Mouse (Mus musculus): ENCODE results near the gene Oxt. TPM values are rescaled to one million over a fixed set of nuclear protein-coding genes. Genes with fewer than 3 reads are reported as not detected.
A peak's percentile ranks its signal among the peaks of the same experiment; 100 is the strongest.
"Not testable (repeated sequence)": the region's sequence is repeated elsewhere in the genome, so short reads cannot be mapped to it uniquely, and the experiment has no call there.

Gene Oxt
- polyA plus RNA-seq, 1 experiment: not detected

GRCm38 (mm10) chr2:130569926-130570325 lies 6.0 kb upstream of the Oxt start:
- Histone ChIP-seq H3K4me1 (ENCODE audit: control insufficient read depth, insufficient read depth, low read length) (no peaks in the 10 kb centered on the region), H3K27ac (ENCODE audit: insufficient read depth, low read length) (no peak overlapping the region), H3K27me3 (ENCODE audit: control insufficient read depth, insufficient read depth, low read length, poor library complexity, severe bottlenecking) (no peaks in the 10 kb centered on the region), H3K4me3 (ENCODE audit: low read depth, low read length) (no peak overlapping the region), H3K36me3 (ENCODE audit: control insufficient read depth, insufficient read depth, low read length, poor library complexity, severe bottlenecking) (peaks cover 5% of the 10 kb centered on the region), H3K9me3 (replicated peaks; ENCODE audit: control insufficient read depth, insufficient read depth, low read length, poor library complexity, severe bottlenecking) (no peaks in the 10 kb centered on the region), H3K9ac (ENCODE audit: low read depth, poor library complexity, severe bottlenecking) (no peak overlapping the region)
- TF ChIP-seq EP300 (IDR thresholded peaks at IDR 0.05; ENCODE audit: insufficient read depth, low read depth, low read length) (no peak), POLR2A (IDR thresholded peaks at IDR 0.05; ENCODE audit: insufficient read depth, low read length) (no peak), CTCF (IDR thresholded peaks at IDR 0.05; ENCODE audit: low read depth, low read length) (no peak)

- no peaks in the 10 kb centered on the region for H3K4me1 ChIP-seq (ENCODE audit: control insufficient read depth, insufficient read depth, low read length)
- H3K4me3 ChIP-seq (ENCODE audit: low read depth, low read length): no peak overlapping the region
- H3K27me3 ChIP-seq (ENCODE audit: control insufficient read depth, insufficient read depth, low read length, poor library complexity, severe bottlenecking): no peaks in the 10 kb centered on the region
- TF ChIP-seq POLR2A (IDR thresholded peaks at IDR 0.05; ENCODE audit: insufficient read depth, low read length): no peak
- peak; percentile 34 for TF ChIP-seq CTCF (IDR thresholded peaks at IDR 0.05; ENCODE audit: low read depth, low read length)
- no peak for TF ChIP-seq EP300 (IDR thresholded peaks at IDR 0.05; ENCODE audit: insufficient read depth, low read depth, low read length)
- no peak overlapping the region for H3K9ac ChIP-seq (ENCODE audit: low read depth, poor library complexity, severe bottlenecking)
- no peak overlapping the region for H3K27ac ChIP-seq (ENCODE audit: insufficient read depth, low read length)
- H3K9me3 ChIP-seq (replicated peaks; ENCODE audit: control insufficient read depth, insufficient read depth, low read length, poor library complexity, severe bottlenecking): no peaks in the 10 kb centered on the region
- no peaks in the 10 kb centered on the region for H3K36me3 ChIP-seq (ENCODE audit: control insufficient read depth, insufficient read depth, low read length, poor library complexity, severe bottlenecking)
Observed at GRCm38 (mm10) chr2:130574960-130575359, 1.0 kb upstream of the Oxt start.

DNA sequence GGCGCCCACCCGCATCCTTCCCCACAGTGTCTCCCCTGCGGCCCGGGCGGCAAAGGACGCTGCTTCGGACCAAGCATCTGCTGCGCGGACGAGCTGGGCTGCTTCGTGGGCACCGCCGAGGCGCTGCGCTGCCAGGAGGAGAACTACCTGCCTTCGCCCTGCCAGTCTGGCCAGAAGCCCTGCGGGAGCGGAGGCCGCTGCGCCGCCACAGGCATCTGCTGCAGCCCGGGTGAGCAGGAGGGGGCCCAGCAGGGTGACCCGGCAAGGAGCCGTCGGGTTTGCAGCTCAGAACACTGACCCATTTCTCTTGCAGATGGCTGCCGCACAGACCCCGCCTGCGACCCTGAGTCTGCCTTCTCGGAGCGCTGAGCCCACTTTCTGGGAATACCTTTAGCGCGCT lies 591 bp downstream of the Oxt start:
- Histone ChIP-seq H3K9ac (ENCODE audit: low read depth, poor library complexity, severe bottlenecking) (peak overlapping the region; percentile 48; the same call in 1 of the 2 replicates), H3K4me3 (ENCODE audit: low read depth, low read length) (peak overlapping the region; percentile 59)
- H3K4me1 ChIP-seq (ENCODE audit: control insufficient read depth, insufficient read depth, low read length); H3K9me3 ChIP-seq (replicated peaks; ENCODE audit: control insufficient read depth, insufficient read depth, low read length, poor library complexity, severe bottlenecking); H3K27ac ChIP-seq (ENCODE audit: insufficient read depth, low read length); H3K36me3 ChIP-seq (ENCODE audit: control insufficient read depth, insufficient read depth, low read length, poor library complexity, severe bottlenecking); H3K27me3 ChIP-seq (ENCODE audit: control insufficient read depth, insufficient read depth, low read length, poor library complexity, severe bottlenecking): not testable (repeated sequence)

GRCm38 (mm10) chr2:130577021-130577420 lies 1.0 kb downstream of the Oxt start:
- Histone ChIP-seq H3K4me3 (ENCODE audit: low read depth, low read length) (no peak overlapping the region), H3K27ac (ENCODE audit: insufficient read depth, low read length) (no peak overlapping the region), H3K27me3 (ENCODE audit: control insufficient read depth, insufficient read depth, low read length, poor library complexity, severe bottlenecking) (peaks cover 3% of the 10 kb centered on the region; the same call in 1 of the 2 replicates), H3K36me3 (ENCODE audit: control insufficient read depth, insufficient read depth, low read length, poor library complexity, severe bottlenecking) (no peaks in the 10 kb centered on the region), H3K4me1 (ENCODE audit: control insufficient read depth, insufficient read depth, low read length) (no peaks in the 10 kb centered on the region), H3K9ac (ENCODE audit: low read depth, poor library complexity, severe bottlenecking) (peak overlapping the region; percentile 48; the same call in 1 of the 2 replicates), H3K9me3 (replicated peaks; ENCODE audit: control insufficient read depth, insufficient read depth, low read length, poor library complexity, severe bottlenecking) (no peaks in the 10 kb centered on the region)
- TF ChIP-seq POLR2A (IDR thresholded peaks at IDR 0.05; ENCODE audit: insufficient read depth, low read length): no peak
- TF ChIP-seq CTCF (IDR thresholded peaks at IDR 0.05; ENCODE audit: low read depth, low read length): no peak
- TF ChIP-seq EP300 (IDR thresholded peaks at IDR 0.05; ENCODE audit: insufficient read depth, low read depth, low read length): no peak

DNA sequence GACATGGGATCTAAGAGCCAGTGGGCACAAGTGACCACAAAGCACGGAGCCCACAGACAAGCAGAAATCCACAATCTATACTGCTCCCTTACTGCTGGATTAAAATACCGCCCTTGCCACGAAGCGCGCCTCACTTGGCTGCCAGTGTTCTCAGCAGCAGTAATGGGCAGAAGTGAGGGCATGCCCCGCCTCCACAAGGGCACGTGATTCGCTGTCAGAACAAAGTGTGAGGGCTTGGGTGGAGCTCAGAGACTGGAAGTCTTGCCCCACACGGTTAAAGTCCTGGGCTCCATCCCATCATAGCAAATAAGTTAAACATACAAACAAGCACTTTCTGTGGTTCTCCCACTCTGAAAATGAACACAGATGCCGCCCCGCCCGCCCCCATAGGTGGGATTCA lies 1.7 kb downstream of the Oxt start:
- TF ChIP-seq POLR2A (IDR thresholded peaks at IDR 0.05; ENCODE audit: insufficient read depth, low read length) (no peak), CTCF (IDR thresholded peaks at IDR 0.05; ENCODE audit: low read depth, low read length) (no peak), EP300 (IDR thresholded peaks at IDR 0.05; ENCODE audit: insufficient read depth, low read depth, low read length) (no peak)
- Histone ChIP-seq H3K36me3 (ENCODE audit: control insufficient read depth, insufficient read depth, low read length, poor library complexity, severe bottlenecking) (no peaks in the 10 kb centered on the region), H3K9me3 (replicated peaks; ENCODE audit: control insufficient read depth, insufficient read depth, low read length, poor library complexity, severe bottlenecking) (no peaks in the 10 kb centered on the region), H3K27me3 (ENCODE audit: control insufficient read depth, insufficient read depth, low read length, poor library complexity, severe bottlenecking) (peaks cover 3% of the 10 kb centered on the region; the same call in 1 of the 2 replicates), H3K4me3 (ENCODE audit: low read depth, low read length) (no peak overlapping the region), H3K4me1 (ENCODE audit: control insufficient read depth, insufficient read depth, low read length) (no peaks in the 10 kb centered on the region), H3K9ac (ENCODE audit: low read depth, poor library complexity, severe bottlenecking) (no peak overlapping the region), H3K27ac (ENCODE audit: insufficient read depth, low read length) (no peak overlapping the region)

- H3K4me3 ChIP-seq (ENCODE audit: low read depth, low read length): no peak overlapping the region
- H3K9me3 ChIP-seq (replicated peaks; ENCODE audit: control insufficient read depth, insufficient read depth, low read length, poor library complexity, severe bottlenecking): no peaks in the 10 kb centered on the region
- H3K4me1 ChIP-seq (ENCODE audit: control insufficient read depth, insufficient read depth, low read length): no peaks in the 10 kb centered on the region
- peaks cover 3% of the 10 kb centered on the region; the same call in 1 of the 2 replicates for H3K27me3 ChIP-seq (ENCODE audit: control insufficient read depth, insufficient read depth, low read length, poor library complexity, severe bottlenecking)
- H3K27ac ChIP-seq (ENCODE audit: insufficient read depth, low read length): no peak overlapping the region
- peak; percentile 71 for TF ChIP-seq CTCF (IDR thresholded peaks at IDR 0.05; ENCODE audit: low read depth, low read length)
- no peak for TF ChIP-seq EP300 (IDR thresholded peaks at IDR 0.05; ENCODE audit: insufficient read depth, low read depth, low read length)
- H3K36me3 ChIP-seq (ENCODE audit: control insufficient read depth, insufficient read depth, low read length, poor library complexity, severe bottlenecking): no peaks in the 10 kb centered on the region
- no peak overlapping the region for H3K9ac ChIP-seq (ENCODE audit: low read depth, poor library complexity, severe bottlenecking)
Observed at GRCm38 (mm10) chr2:130578148-130578547, 2.2 kb downstream of the Oxt start.
